Mouse (Mus musculus) liver, postnatal 0 days (tissue): ENCODE data around the gene Elf1. TPM values are rescaled to one million over a fixed set of nuclear protein-coding genes. Genes with fewer than 3 reads are reported as not detected.

Source experiments
- ATAC-seq: fragments of 200-750 bp; cut with Nextera tagmentation; 2 replicates; pipeline ENCODE4 v1.8.0; 2017; ENCODE audit warnings: mild to moderate bottlenecking, moderate library complexity
- DNase-seq: peaks from one replicate; pipeline ENCODE4 v3.0.0-alpha.2; 2016
- H3K27ac ChIP-seq: fragments of 300-500 bp; sonication (generic); 2 replicates; pipeline ENCODE4 v1.5.1; 2014; ENCODE audit warnings: antibody characterized with exemption, moderate library complexity, mild to moderate bottlenecking, low read depth
- H3K27me3 ChIP-seq: fragments of 300-500 bp; sonication (generic); 2 replicates; pipeline ENCODE4 v1.6.1; 2014; ENCODE audit warnings: low read length, control low read depth, mixed read lengths; ENCODE audit not compliant: insufficient read depth
- H3K36me3 ChIP-seq: fragments of 300-500 bp; sonication (generic); replicated peaks from 2 replicates; pipeline ENCODE4 v1.6.1; 2014; ENCODE audit warnings: mild to moderate bottlenecking, control low read depth, low read length, moderate library complexity, mixed read lengths; ENCODE audit not compliant: insufficient read depth
- H3K4me1 ChIP-seq: fragments of 300-500 bp; sonication (generic); 2 replicates; pipeline ENCODE4 v1.6.1; 2014; ENCODE audit warnings: antibody characterized with exemption, mild to moderate bottlenecking, control low read depth; ENCODE audit not compliant: insufficient read depth
- H3K4me2 ChIP-seq: fragments of 300-500 bp; sonication (generic); 2 replicates; pipeline ENCODE4 v1.6.1; 2014; ENCODE audit warnings: low read depth, mild to moderate bottlenecking, low read length, moderate library complexity, mixed read lengths
- H3K4me3 ChIP-seq: fragments of 300-500 bp; sonication (generic); 2 replicates; pipeline ENCODE4 v1.5.1; 2014; ENCODE audit warnings: low read depth, low read length
- H3K9ac ChIP-seq: fragments of 300-500 bp; sonication (generic); replicated peaks from 2 replicates; pipeline ENCODE4 v1.6.1; 2014; ENCODE audit warnings: mild to moderate bottlenecking, moderate library complexity
- H3K9me3 ChIP-seq: fragments of 300-500 bp; sonication (generic); 2 replicates; pipeline ENCODE4 v1.6.1; 2016; ENCODE audit warnings: mild to moderate bottlenecking, control low read depth, low read length, mixed read lengths
- CTCF ChIP-seq: sonication (generic); IDR thresholded peaks from 2 replicates; pipeline ENCODE4 v1.5.1; 2016; ENCODE audit warnings: antibody characterized with exemption, low read depth
- EP300 ChIP-seq: IDR thresholded peaks from 2 replicates; pipeline ENCODE4 v1.6.1; 2016; ENCODE audit warnings: antibody characterized with exemption, low read depth, mild to moderate bottlenecking
- WGBS: fragments of 180-500 bp; shearing (Covaris S2); extraction: QIAGEN DNeasy Blood & Tissue Kit; methylation state at CpG from one replicate; pipeline ENCODE4 v1.1.7; 2014; ENCODE audit not compliant: insufficient replicate concordance; 5-methylcytosine and 5-hydroxymethylcytosine counted together
- polyA plus RNA-seq: library from polyadenylated mRNA; unstranded; fragments of >200 nt; fragmentation: Nextera tagmentation; extraction: Ambion mirVana; gene quantifications from 2 replicates; pipeline ENCODE4 v1.2.1, GENCODE M21; 2015

Elf1 gene
- polyA plus RNA-seq, 1 experiment from 2014 or later, result 11.0 TPM

DNA sequence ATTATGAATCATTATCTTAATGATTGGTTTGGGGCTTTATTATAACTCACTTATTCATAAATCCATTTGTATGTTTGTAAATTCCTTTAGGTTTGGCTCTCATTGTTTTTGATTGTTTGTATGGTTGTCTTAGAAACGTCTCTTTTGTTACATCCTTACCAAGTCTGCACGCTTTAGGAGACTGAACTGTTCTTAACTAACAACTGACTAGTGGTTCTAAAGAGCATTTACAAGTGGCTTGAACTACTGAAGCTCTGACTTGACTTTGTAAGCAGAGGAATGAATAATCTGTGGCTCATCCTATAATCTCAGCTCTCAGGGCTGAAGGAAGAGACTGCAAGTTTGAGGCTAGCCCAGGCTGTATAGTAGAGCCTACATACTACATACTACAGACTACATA lies 110.6 kb downstream of the Elf1 start:
- TF ChIP-seq EP300, result no peak
- TF ChIP-seq CTCF, result no peak
- 81% methylated on average over 2 of the region's 2 CpGs for WGBS
- Histone ChIP-seq H3K36me3 (peaks cover 4% of the 10 kb centered on the region; the same call in 1 of the 2 replicates), H3K4me2 (no peak overlapping the region), H3K27ac (no peak overlapping the region), H3K9ac (no peak overlapping the region), H3K4me1 (peaks cover 7% of the 10 kb centered on the region; the same call in 1 of the 2 replicates), H3K9me3 (no peaks in the 10 kb centered on the region), H3K27me3 (no peaks in the 10 kb centered on the region), H3K4me3 (no peak overlapping the region)
- no peak for DNase-seq
- no peak for ATAC-seq

DNA sequence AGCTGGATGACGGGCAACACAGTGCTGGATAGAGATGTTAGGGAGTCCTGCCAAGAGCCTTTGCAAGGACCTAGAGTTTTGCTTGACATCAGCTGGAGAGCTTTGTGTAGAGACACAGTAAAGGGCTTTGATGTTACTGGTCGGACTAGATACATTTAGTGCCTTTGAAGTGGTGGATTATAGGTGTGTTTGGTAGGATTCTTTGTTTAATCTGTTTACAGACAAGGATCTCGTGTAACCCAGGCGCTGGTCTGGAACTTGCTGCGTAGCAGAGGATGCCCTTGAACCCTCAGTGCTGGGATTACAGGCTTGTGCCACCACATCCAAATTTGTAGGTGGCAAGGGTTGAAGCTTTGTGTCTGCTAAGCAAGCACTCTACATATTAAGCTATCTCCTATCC lies 113.1 kb downstream of the Elf1 start:
- no peak for DNase-seq
- H3K4me1 ChIP-seq, result no peaks in the 10 kb centered on the region; the same call in 1 of the 2 replicates
- H3K36me3 ChIP-seq, result peaks cover 11% of the 10 kb centered on the region
- no peaks in the 10 kb centered on the region for H3K9me3 ChIP-seq
- H3K4me3 ChIP-seq, result no peak overlapping the region
- no peaks in the 10 kb centered on the region for H3K27me3 ChIP-seq
- no peak for ATAC-seq
- WGBS, result 78% methylated on average over 5 of the region's 5 CpGs
- H3K9ac ChIP-seq, result no peak overlapping the region
- H3K4me2 ChIP-seq, result no peak overlapping the region
- TF ChIP-seq EP300 (no peak), CTCF (no peak)
- H3K27ac ChIP-seq, result no peak overlapping the region

DNA sequence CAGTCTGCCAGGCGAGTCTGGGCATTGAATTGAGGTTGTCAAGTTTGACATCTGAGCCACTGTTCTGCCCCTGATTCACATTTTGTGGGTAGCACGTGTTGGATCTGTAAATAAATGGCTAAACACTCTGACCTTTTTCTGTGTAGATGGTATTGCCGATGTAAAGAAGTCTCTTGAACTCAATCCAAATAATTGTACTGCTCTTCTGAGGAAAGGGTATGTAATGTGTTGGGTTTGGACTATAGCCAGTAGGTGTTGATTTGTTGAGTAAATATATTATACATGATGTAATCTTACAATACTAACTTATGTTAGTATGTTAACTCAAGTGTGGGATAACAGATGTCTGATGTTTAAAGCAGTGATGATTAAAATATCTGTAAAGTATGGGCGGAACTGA lies 115.6 kb downstream of the Elf1 start:
- WGBS, result 69% methylated on average over 4 of the region's 4 CpGs
- ATAC-seq (peak; percentile 69), DNase-seq (no peak)
- Histone ChIP-seq H3K4me3 (no peak overlapping the region), H3K36me3 (peaks cover 21% of the 10 kb centered on the region), H3K27me3 (no peaks in the 10 kb centered on the region), H3K9ac (no peak overlapping the region), H3K4me1 (no peaks in the 10 kb centered on the region), H3K4me2 (no peak overlapping the region), H3K9me3 (no peaks in the 10 kb centered on the region), H3K27ac (no peak overlapping the region)
- no peak for TF ChIP-seq CTCF

DNA sequence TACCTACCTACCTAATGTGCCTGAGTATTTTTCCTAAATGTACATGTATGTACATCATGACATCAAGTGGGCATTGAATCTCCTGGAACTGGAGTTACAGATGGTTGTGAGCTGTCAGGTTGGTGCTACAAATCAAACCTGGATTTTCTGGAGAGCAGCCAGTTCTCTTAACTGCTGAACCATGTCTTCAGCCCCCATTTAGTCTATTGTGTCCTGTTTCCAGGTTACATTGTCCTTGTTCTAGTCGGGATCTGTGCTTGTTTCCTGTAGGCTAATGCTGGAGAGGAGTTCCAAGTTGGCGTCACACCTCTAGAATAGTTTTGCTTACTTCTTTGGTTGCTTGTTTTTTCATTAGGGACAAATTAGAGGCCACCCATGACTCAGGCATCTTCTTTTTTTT lies 124.9 kb downstream of the Elf1 start:
- Histone ChIP-seq H3K27me3 (no peaks in the 10 kb centered on the region), H3K36me3 (peaks cover 33% of the 10 kb centered on the region)

DNA sequence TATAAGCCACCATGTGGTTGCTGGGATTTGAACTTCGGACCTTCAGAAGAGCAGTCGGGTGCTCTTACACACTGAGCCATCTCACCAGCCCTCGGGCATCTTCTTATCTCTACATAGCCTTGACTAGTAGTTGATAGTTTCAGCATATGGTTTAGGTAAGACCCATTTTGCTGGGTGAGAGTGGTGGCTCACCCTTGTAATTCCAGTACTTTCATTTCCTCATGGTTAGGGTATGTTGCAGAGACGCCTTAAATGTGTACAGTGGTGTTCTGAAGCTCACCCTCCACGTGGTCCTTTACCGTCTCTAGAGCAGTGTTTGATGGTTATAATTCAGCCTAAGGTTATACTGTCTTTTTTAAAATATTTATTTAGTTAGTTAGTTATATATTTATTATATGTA lies 125.4 kb downstream of the Elf1 start:
- no peaks in the 10 kb centered on the region for H3K9me3 ChIP-seq
- ATAC-seq (no peak), DNase-seq (no peak)
- H3K36me3 ChIP-seq, result peaks cover 37% of the 10 kb centered on the region
- H3K4me3 ChIP-seq, result no peak overlapping the region
- H3K4me2 ChIP-seq, result no peak overlapping the region
- H3K9ac ChIP-seq, result no peak overlapping the region
- no peaks in the 10 kb centered on the region for H3K4me1 ChIP-seq
- TF ChIP-seq EP300 (no peak), CTCF (no peak)
- no peak overlapping the region for H3K27ac ChIP-seq
- 81% methylated on average over 6 of the region's 6 CpGs for WGBS
- no peaks in the 10 kb centered on the region for H3K27me3 ChIP-seq

More for the DNA sequence above, 124.9 kb downstream of the Elf1 start:
- no peak for DNase-seq
- ATAC-seq, result no peak
- TF ChIP-seq EP300 (no peak), CTCF (no peak)
- Histone ChIP-seq H3K27ac (no peak overlapping the region), H3K4me3 (no peak overlapping the region), H3K4me1 (no peaks in the 10 kb centered on the region), H3K4me2 (no peak overlapping the region), H3K9ac (no peak overlapping the region), H3K9me3 (no peaks in the 10 kb centered on the region)
- 82% methylated on average over 2 of the region's 2 CpGs for WGBS

DNA sequence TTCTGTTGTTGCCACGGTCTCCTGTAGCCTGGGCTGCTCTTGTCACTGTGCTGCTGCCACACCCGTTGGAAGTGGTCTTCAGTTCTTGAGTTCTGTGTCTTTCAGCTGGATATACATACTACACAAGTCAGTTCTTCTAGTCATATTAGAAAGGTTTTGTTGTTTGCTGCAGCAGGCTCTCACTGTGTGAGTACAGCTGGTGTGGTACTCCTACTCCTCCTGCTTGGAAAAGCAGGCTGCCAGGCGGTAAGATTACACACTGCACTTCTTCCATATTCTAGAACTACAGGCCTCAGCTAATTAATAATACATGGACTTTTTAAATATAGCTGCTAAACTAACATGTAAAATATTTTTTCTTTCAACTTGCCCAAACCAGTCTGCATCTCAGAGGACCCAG lies 125.9 kb downstream of the Elf1 start:
- H3K4me1 ChIP-seq, result no peaks in the 10 kb centered on the region
- ATAC-seq (no peak), DNase-seq (no peak)
- peaks cover 39% of the 10 kb centered on the region for H3K36me3 ChIP-seq
- no peak overlapping the region for H3K4me3 ChIP-seq
- H3K4me2 ChIP-seq, result no peak overlapping the region
- 84% methylated on average over 3 of the region's 3 CpGs for WGBS
- no peak overlapping the region for H3K9ac ChIP-seq
- no peaks in the 10 kb centered on the region for H3K9me3 ChIP-seq
- TF ChIP-seq CTCF, result no peak
- TF ChIP-seq EP300, result no peak
- no peak overlapping the region for H3K27ac ChIP-seq
- no peaks in the 10 kb centered on the region for H3K27me3 ChIP-seq

DNA sequence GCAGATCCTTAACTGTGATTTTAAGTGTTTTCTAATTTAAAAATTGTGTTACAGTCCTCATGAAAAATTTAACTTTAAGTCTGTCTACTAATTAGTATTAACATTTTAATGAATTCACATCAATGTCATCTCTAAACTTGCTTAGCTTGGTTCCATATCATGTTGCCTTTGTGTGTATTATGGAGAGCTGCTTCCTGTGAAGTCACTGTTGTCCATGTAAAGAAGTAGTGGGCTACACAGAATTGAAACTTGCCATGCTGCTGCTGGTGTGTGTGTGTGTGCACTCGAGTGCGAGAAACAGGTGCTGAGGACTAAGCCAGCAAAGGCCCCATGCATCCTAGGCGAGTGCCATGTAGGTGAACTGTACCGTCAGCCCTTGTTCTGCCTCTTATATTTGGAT lies 126.4 kb downstream of the Elf1 start:
- no peak for DNase-seq

More for the DNA sequence above, 126.4 kb downstream of the Elf1 start:
- no peak overlapping the region for H3K9ac ChIP-seq
- H3K4me3 ChIP-seq, result no peak overlapping the region
- H3K36me3 ChIP-seq, result peaks cover 42% of the 10 kb centered on the region
- no peak for TF ChIP-seq CTCF
- TF ChIP-seq EP300, result no peak
- no peaks in the 10 kb centered on the region for H3K9me3 ChIP-seq
- no peaks in the 10 kb centered on the region for H3K27me3 ChIP-seq
- whole genome bisulfite sequencing, result 88% methylated on average over 4 of the region's 4 CpGs
- no peak for ATAC-seq
- H3K4me2 ChIP-seq, result no peak overlapping the region
- no peak overlapping the region for H3K27ac ChIP-seq
- no peaks in the 10 kb centered on the region for H3K4me1 ChIP-seq
